Mouse (Mus musculus) cerebellum, adult (tissue): Measurements from ENCODE around the gene Dusp3.
A peak's percentile ranks its signal among the peaks of the same experiment; 100 is the strongest.
"Not testable (repeated sequence)": the region's sequence is repeated elsewhere in the genome, so short reads cannot be mapped to it uniquely, and the experiment has no call there.

Experiments used
- ATAC-seq: cut with Nextera tagmentation; 2 replicates; pipeline ENCODE4 v1.9.2; 2017; ENCODE audit warnings: mild to moderate bottlenecking, moderate library complexity, mixed read lengths; ENCODE audit not compliant: insufficient number of reproducible peaks, low FRiP score, low TSS enrichment

Dusp3 gene

GRCm38 (mm10) chr11:102013201-102013600 lies 26.4 kb upstream of the Dusp3 start:
- ATAC-seq: no peak

- no peak for ATAC-seq
Measured at GRCm38 (mm10) chr11:102011510-102011909, 24.7 kb upstream of the Dusp3 start.

GRCm38 (mm10) chr11:102010140-102010539 lies 23.3 kb upstream of the Dusp3 start:
- ATAC-seq: peak; percentile 81; the same call in 1 of the 2 replicates

GRCm38 (mm10) chr11:102008954-102009637 lies 22.3 kb upstream of the Dusp3 start:
- no peak for ATAC-seq

GRCm38 (mm10) chr11:102008372-102008771 lies 21.6 kb upstream of the Dusp3 start:
- no peak for ATAC-seq

- ATAC-seq: no peak
Measured at GRCm38 (mm10) chr11:102006688-102007087, 19.9 kb upstream of the Dusp3 start.

GRCm38 (mm10) chr11:102006271-102006670 lies 19.5 kb upstream of the Dusp3 start:
- no peak for ATAC-seq

GRCm38 (mm10) chr11:102004251-102004650 lies 17.4 kb upstream of the Dusp3 start:
- no peak for ATAC-seq

GRCm38 (mm10) chr11:101999466-101999865 lies 12.7 kb upstream of the Dusp3 start:
- ATAC-seq: no peak

GRCm38 (mm10) chr11:101998258-101998657 lies 11.4 kb upstream of the Dusp3 start:
- ATAC-seq: no peak

- no peak for ATAC-seq
Measured at GRCm38 (mm10) chr11:101995938-101996337, 9.1 kb upstream of the Dusp3 start.

GRCm38 (mm10) chr11:101994100-101994499 lies 7.3 kb upstream of the Dusp3 start:
- ATAC-seq: no peak

- ATAC-seq: no peak
Measured at GRCm38 (mm10) chr11:101992411-101992810, 5.6 kb upstream of the Dusp3 start.

- ATAC-seq: no peak
Measured at GRCm38 (mm10) chr11:101991813-101992212, 5.0 kb upstream of the Dusp3 start.

GRCm38 (mm10) chr11:101990244-101990643 lies 3.4 kb upstream of the Dusp3 start:
- ATAC-seq: no peak

GRCm38 (mm10) chr11:101985990-101986389 lies 823 bp downstream of the Dusp3 start:
- ATAC-seq: no peak

GRCm38 (mm10) chr11:101985450-101985849 lies 1.4 kb downstream of the Dusp3 start:
- not testable (repeated sequence) for ATAC-seq

GRCm38 (mm10) chr11:101984054-101985025 lies 2.5 kb downstream of the Dusp3 start, which contains the start of gene Cfap97d1:
Gene Cfap97d1, plus strand, starts transcription at chr11:101984279.
- ATAC-seq: peak; percentile 63

GRCm38 (mm10) chr11:101983431-101983921 lies 3.3 kb downstream of the Dusp3 start:
- no peak for ATAC-seq

GRCm38 (mm10) chr11:101982981-101983411 lies 3.8 kb downstream of the Dusp3 start:
- ATAC-seq: no peak

GRCm38 (mm10) chr11:101981850-101982249 lies 5.0 kb downstream of the Dusp3 start:
- ATAC-seq: no peak
